Mouse (Mus musculus) myocyte (in vitro differentiated cells): Measurements from ENCODE around the gene M6pr.

Experiments
- CEBPB ChIP-seq: IDR thresholded peaks from 2 replicates; pipeline ENCODE4 v1.6.1; 2011; ENCODE audit warnings: mild to moderate bottlenecking, moderate library complexity; ENCODE audit not compliant: poor library complexity, insufficient read depth, severe bottlenecking
- MAX ChIP-seq: IDR thresholded peaks from one replicate; pipeline ENCODE4 v1.6.1; 2011; ENCODE audit warnings: low read depth, mild to moderate bottlenecking, control low read depth
- MYOD1 ChIP-seq, 3 experiments: IDR thresholded peaks; one replicate each; pipeline ENCODE4 v1.6.1; 2011; ENCODE audit warnings: control low read depth in 2 of 3, low read depth in 2 of 3, mild to moderate bottlenecking in 2 of 3, moderate library complexity in 1 of 3; ENCODE audit not compliant: insufficient read length in 2 of 3, control insufficient read depth in 1 of 3
- MYOG ChIP-seq, 3 experiments: IDR thresholded peaks; one replicate each; pipeline ENCODE4 v1.6.1; 2011; ENCODE audit warnings: control low read depth in 2 of 3, low read depth in 2 of 3, mild to moderate bottlenecking in 2 of 3; ENCODE audit not compliant: insufficient read length in 2 of 3, control insufficient read depth in 1 of 3, insufficient read depth in 1 of 3
- POLR2A ChIP-seq: IDR thresholded peaks from one replicate; pipeline ENCODE4 v1.6.1; 2011; ENCODE audit warnings: low read depth, mild to moderate bottlenecking, control low read depth, moderate library complexity; ENCODE audit not compliant: insufficient read length
- REST ChIP-seq: IDR thresholded peaks from one replicate; pipeline ENCODE4 v1.6.1; 2011; ENCODE audit warnings: mild to moderate bottlenecking, control low read depth, moderate library complexity; ENCODE audit not compliant: insufficient read depth, insufficient read length
- TCF12 ChIP-seq: IDR thresholded peaks from one replicate; pipeline ENCODE4 v1.6.1; 2011; ENCODE audit warnings: mild to moderate bottlenecking, control low read depth; ENCODE audit not compliant: poor library complexity, insufficient read depth, severe bottlenecking
- TCF3 ChIP-seq: IDR thresholded peaks from one replicate; pipeline ENCODE4 v1.6.1; 2011; ENCODE audit warnings: low read depth, control low read depth; ENCODE audit not compliant: insufficient read length
- USF1 ChIP-seq: IDR thresholded peaks from one replicate; pipeline ENCODE4 v1.6.1; 2011; ENCODE audit warnings: low read depth, mild to moderate bottlenecking, control low read depth, moderate library complexity

- TF ChIP-seq USF1 (no peak), POLR2A (no peak), MAX (no peak), TCF12 (no peak), MYOG (IDR thresholded peaks at IDR 0.05; ENCODE audit: control insufficient read depth in 1 of 3, insufficient read depth in 1 of 3, insufficient read length in 2 of 3, low read depth in 2 of 3) (no peak), MYOD1 (IDR thresholded peaks at IDR 0.05; ENCODE audit: control insufficient read depth in 1 of 3, insufficient read length in 2 of 3, low read depth in 2 of 3) (no peak), TCF3 (no peak), REST (no peak), CEBPB (no peak)
Measured at GRCm38 (mm10) chr6:122297279-122298222, 11.0 kb upstream of the M6pr start.
